Mouse (Mus musculus): Measurements from ENCODE around the gene Olfr523. TPM values are rescaled to one million over a fixed set of nuclear protein-coding genes. Genes with fewer than 3 reads are reported as not detected.

Olfr523 gene
- polyA plus RNA-seq, 1 experiment, result 0.05 TPM

- no peaks in the 10 kb centered on the region for H3K36me3 ChIP-seq (ENCODE audit: control insufficient read depth, insufficient read depth, low read length)
- WGBS, result 7% methylated on average over 28 of the region's 28 CpGs
- H3K4me1 ChIP-seq (ENCODE audit: control insufficient read depth, insufficient read depth, low read length), result no peaks in the 10 kb centered on the region
- no peak for DNase-seq
- TF ChIP-seq CTCF (conservative IDR thresholded peaks at IDR 0.05; ENCODE audit: insufficient read depth, insufficient read length, low read depth, low read length) (no peak), POLR2A (IDR thresholded peaks at IDR 0.05; ENCODE audit: low read depth, low read length) (no peak)
- no peak within 1 kb of the TSS for H3K27ac ChIP-seq (ENCODE audit: insufficient read depth, low read depth, low read length)
- H3K4me3 ChIP-seq (ENCODE audit: insufficient read depth, low read depth, low read length), result no peak within 1 kb of the TSS
- H3K27me3 ChIP-seq (replicated peaks; ENCODE audit: control insufficient read depth, insufficient read depth, low read length), result no peaks in the 10 kb centered on the region
Observed at GRCm38 (mm10) chr7:140154218-140154927, 18.6 kb upstream of the Olfr523 start, which contains the start of gene Sprn. Gene Sprn, minus strand, starts transcription at chr7:140154877.

GRCm38 (mm10) chr7:140160363-140160762 is 12.7 kb upstream of the Olfr523 start:
- no peaks in the 10 kb centered on the region for H3K27me3 ChIP-seq (replicated peaks; ENCODE audit: control insufficient read depth, insufficient read depth, low read length)
- no peaks in the 10 kb centered on the region for H3K4me1 ChIP-seq (ENCODE audit: control insufficient read depth, insufficient read depth, low read length)
- WGBS, result 84% methylated on average over 3 of the region's 3 CpGs
- no peak for DNase-seq
- H3K4me3 ChIP-seq (ENCODE audit: insufficient read depth, low read depth, low read length), result no peak overlapping the region
- H3K27ac ChIP-seq (ENCODE audit: insufficient read depth, low read depth, low read length), result no peak overlapping the region
- H3K36me3 ChIP-seq (ENCODE audit: control insufficient read depth, insufficient read depth, low read length), result no peaks in the 10 kb centered on the region
- no peak for TF ChIP-seq POLR2A (IDR thresholded peaks at IDR 0.05; ENCODE audit: low read depth, low read length)
- TF ChIP-seq CTCF (conservative IDR thresholded peaks at IDR 0.05; ENCODE audit: insufficient read depth, insufficient read length, low read depth, low read length), result no peak

GRCm38 (mm10) chr7:140164664-140165063 is 8.4 kb upstream of the Olfr523 start, which contains the start of gene Olfr522:
Gene Olfr522, minus strand, starts transcription at chr7:140164764.
- Histone ChIP-seq H3K27ac (ENCODE audit: insufficient read depth, low read depth, low read length) (no peak within 1 kb of the TSS), H3K4me1 (ENCODE audit: control insufficient read depth, insufficient read depth, low read length) (no peaks in the 10 kb centered on the region), H3K36me3 (ENCODE audit: control insufficient read depth, insufficient read depth, low read length) (no peaks in the 10 kb centered on the region), H3K4me3 (ENCODE audit: insufficient read depth, low read depth, low read length) (no peak within 1 kb of the TSS), H3K27me3 (replicated peaks; ENCODE audit: control insufficient read depth, insufficient read depth, low read length) (no peaks in the 10 kb centered on the region)
- TF ChIP-seq CTCF (conservative IDR thresholded peaks at IDR 0.05; ENCODE audit: insufficient read depth, insufficient read length, low read depth, low read length) (no peak), POLR2A (IDR thresholded peaks at IDR 0.05; ENCODE audit: low read depth, low read length) (no peak)
- 77% methylated on average over 7 of the region's 7 CpGs for WGBS
- no peak for DNase-seq

- Histone ChIP-seq H3K27me3 (replicated peaks; ENCODE audit: control insufficient read depth, insufficient read depth, low read length) (no peaks in the 10 kb centered on the region), H3K27ac (ENCODE audit: insufficient read depth, low read depth, low read length) (no peak overlapping the region), H3K36me3 (ENCODE audit: control insufficient read depth, insufficient read depth, low read length) (no peaks in the 10 kb centered on the region), H3K4me1 (ENCODE audit: control insufficient read depth, insufficient read depth, low read length) (peaks cover 8% of the 10 kb centered on the region; the same call in 1 of the 2 replicates), H3K4me3 (ENCODE audit: insufficient read depth, low read depth, low read length) (no peak overlapping the region)
- 71% methylated on average over 1 of the region's 1 CpGs for WGBS
- no peak for DNase-seq
- TF ChIP-seq CTCF (conservative IDR thresholded peaks at IDR 0.05; ENCODE audit: insufficient read depth, insufficient read length, low read depth, low read length) (no peak), POLR2A (IDR thresholded peaks at IDR 0.05; ENCODE audit: low read depth, low read length) (no peak)
Observed at GRCm38 (mm10) chr7:140167950-140168349, 5.1 kb upstream of the Olfr523 start.

GRCm38 (mm10) chr7:140169386-140169785 is 3.6 kb upstream of the Olfr523 start:
- 43% methylated on average over 4 of the region's 4 CpGs for WGBS

GRCm38 (mm10) chr7:140170863-140171262 is 2.2 kb upstream of the Olfr523 start:
- no peaks in the 10 kb centered on the region for H3K27me3 ChIP-seq (replicated peaks; ENCODE audit: control insufficient read depth, insufficient read depth, low read length)
- 70% methylated on average over 3 of the region's 3 CpGs for WGBS
- peak; percentile 81 for DNase-seq
- peaks cover 8% of the 10 kb centered on the region; the same call in 1 of the 2 replicates for H3K4me1 ChIP-seq (ENCODE audit: control insufficient read depth, insufficient read depth, low read length)
- H3K36me3 ChIP-seq (ENCODE audit: control insufficient read depth, insufficient read depth, low read length), result no peaks in the 10 kb centered on the region
- TF ChIP-seq POLR2A (IDR thresholded peaks at IDR 0.05; ENCODE audit: low read depth, low read length) (no peak), CTCF (conservative IDR thresholded peaks at IDR 0.05; ENCODE audit: insufficient read depth, insufficient read length, low read depth, low read length) (no peak)
- no peak overlapping the region for H3K4me3 ChIP-seq (ENCODE audit: insufficient read depth, low read depth, low read length)
- no peak overlapping the region; the same call in 1 of the 2 replicates for H3K27ac ChIP-seq (ENCODE audit: insufficient read depth, low read depth, low read length)

More at GRCm38 (mm10) chr7:140169386-140169785, 3.6 kb upstream of the Olfr523 start:
- DNase-seq, result peak; percentile 73
- Histone ChIP-seq H3K36me3 (ENCODE audit: control insufficient read depth, insufficient read depth, low read length) (no peaks in the 10 kb centered on the region), H3K4me1 (ENCODE audit: control insufficient read depth, insufficient read depth, low read length) (peaks cover 8% of the 10 kb centered on the region; the same call in 1 of the 2 replicates), H3K4me3 (ENCODE audit: insufficient read depth, low read depth, low read length) (no peak overlapping the region), H3K27ac (ENCODE audit: insufficient read depth, low read depth, low read length) (no peak overlapping the region), H3K27me3 (replicated peaks; ENCODE audit: control insufficient read depth, insufficient read depth, low read length) (no peaks in the 10 kb centered on the region)
- TF ChIP-seq CTCF (conservative IDR thresholded peaks at IDR 0.05; ENCODE audit: insufficient read depth, insufficient read length, low read depth, low read length), result no peak
- TF ChIP-seq POLR2A (IDR thresholded peaks at IDR 0.05; ENCODE audit: low read depth, low read length), result no peak

- Histone ChIP-seq H3K27me3 (replicated peaks; ENCODE audit: control insufficient read depth, insufficient read depth, low read length) (no peaks in the 10 kb centered on the region), H3K4me3 (ENCODE audit: insufficient read depth, low read depth, low read length) (no peak overlapping the region), H3K4me1 (ENCODE audit: control insufficient read depth, insufficient read depth, low read length) (no peaks in the 10 kb centered on the region; the same call in 1 of the 2 replicates), H3K36me3 (ENCODE audit: control insufficient read depth, insufficient read depth, low read length) (no peaks in the 10 kb centered on the region), H3K27ac (ENCODE audit: insufficient read depth, low read depth, low read length) (no peak overlapping the region)
- TF ChIP-seq POLR2A (IDR thresholded peaks at IDR 0.05; ENCODE audit: low read depth, low read length) (no peak), CTCF (conservative IDR thresholded peaks at IDR 0.05; ENCODE audit: insufficient read depth, insufficient read length, low read depth, low read length) (no peak)
- 35% methylated on average over 2 of the region's 2 CpGs for WGBS
- DNase-seq, result peak; percentile 94
Observed at GRCm38 (mm10) chr7:140179176-140179575, 6.2 kb downstream of the Olfr523 start.

Measured in kidney, adult 2 months (tissue).